26 mouse cellular contexts compared by ENCODE assay signal in the genomic region with DNA sequence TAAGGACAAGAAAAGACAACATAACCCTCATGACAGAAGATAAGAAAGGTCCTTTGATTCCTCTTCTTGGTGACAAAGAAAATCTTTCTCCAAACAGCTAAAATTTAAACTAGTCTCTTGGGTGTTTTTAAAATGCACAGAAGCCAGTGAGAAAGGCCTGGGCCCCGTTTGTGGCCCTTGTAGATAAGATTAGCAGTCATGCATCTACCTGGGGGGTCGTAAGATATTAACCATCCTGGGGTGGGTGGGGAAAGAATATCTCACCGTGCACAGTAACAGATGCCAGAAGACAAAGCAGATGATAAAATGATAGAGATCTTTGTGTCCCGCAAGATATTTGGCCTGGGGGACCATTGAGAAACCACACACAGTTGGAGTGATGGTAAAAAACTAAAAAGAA. TPM values are rescaled to one million over a fixed set of nuclear protein-coding genes. Genes with fewer than 3 reads are reported as not detected.
A peak's percentile ranks its signal among the peaks of the same experiment; 100 is the strongest.
DNase-seq lines count a peak whose midpoint lies in the region; ATAC-seq and TF ChIP-seq lines count a peak whose summit lies in the region.
"Had no signal": no experiment of that assay in that cellular context is flagged by ENCODE, and none has a peak within 500 bp of the region (broad histone marks: within the 10 kb centered on the region; RNA-seq: fewer than 3 reads in every experiment).

No protein-coding gene starts in this region.

- no peak overlapping the region for H3K4me2 ChIP-seq in liver, postnatal 0 days (ENCODE audit: low read depth, low read length)
- H3K4me2 ChIP-seq in liver, embryonic 12.5 days: peak overlapping the region; percentile 43
- H3K4me2 ChIP-seq in liver, embryonic 15.5 days: no peak overlapping the region
- H3K4me2 ChIP-seq in hindbrain, embryonic 11.5 days (replicated peaks; ENCODE audit: low read depth, low read length): no peak overlapping the region
- H3K4me2 ChIP-seq: forebrain, embryonic 13.5 days; heart, embryonic 13.5 days; hindbrain, embryonic 12.5 days; hindbrain, embryonic 15.5 days had no signal

- H3K4me1 ChIP-seq in liver, postnatal 0 days (ENCODE audit: insufficient read depth): peaks cover 6% of the 10 kb centered on the region; the same call in 1 of the 2 replicates
- peaks cover 39% of the 10 kb centered on the region for H3K4me1 ChIP-seq in liver, embryonic 12.5 days
- peaks cover 14% of the 10 kb centered on the region for H3K4me1 ChIP-seq in liver, embryonic 15.5 days (replicated peaks)
- no peaks in the 10 kb centered on the region for H3K4me1 ChIP-seq in hindbrain, embryonic 11.5 days (replicated peaks; ENCODE audit: control insufficient read depth, insufficient read depth, low read length)
- H3K4me1 ChIP-seq: forebrain, embryonic 10.5 days; forebrain, embryonic 13.5 days; hindbrain, embryonic 12.5 days; hindbrain, embryonic 15.5 days had no signal

- 54% methylated on average over 4 of the region's 4 CpGs for whole genome bisulfite sequencing in liver, postnatal 0 days (ENCODE audit: insufficient replicate concordance)
- WGBS in liver, embryonic 12.5 days (ENCODE audit: insufficient replicate concordance): 16% methylated on average over 4 of the region's 4 CpGs
- 21% methylated on average over 4 of the region's 4 CpGs for WGBS in liver, embryonic 15.5 days (ENCODE audit: insufficient replicate concordance)
- WGBS in hindbrain, embryonic 11.5 days: 81% methylated on average over 4 of the region's 4 CpGs

- no peak for ATAC-seq in liver, postnatal 0 days
- ATAC-seq in liver, embryonic 12.5 days: peak; percentile 82
- ATAC-seq in liver, embryonic 15.5 days (ENCODE audit: insufficient read depth): peak; percentile 58
- ATAC-seq in hindbrain, embryonic 11.5 days (ENCODE audit: low FRiP score): no peak
- ATAC-seq: activated CD4-positive, CD25-positive, alpha-beta regulatory T cell, adult 4 months; forebrain, embryonic 13.5 days; forebrain, embryonic 16.5 days had no signal

- TF ChIP-seq CTCF in liver, postnatal 0 days (IDR thresholded peaks at IDR 0.05; ENCODE audit: low read depth): no peak

- H3K36me3 ChIP-seq in liver, postnatal 0 days (replicated peaks; ENCODE audit: insufficient read depth, low read length): no peaks in the 10 kb centered on the region
- no peaks in the 10 kb centered on the region for H3K36me3 ChIP-seq in liver, embryonic 12.5 days
- no peaks in the 10 kb centered on the region for H3K36me3 ChIP-seq in liver, embryonic 15.5 days (replicated peaks)
- H3K36me3 ChIP-seq in hindbrain, embryonic 11.5 days (ENCODE audit: control insufficient read depth, insufficient read depth, low read length): no peaks in the 10 kb centered on the region
- H3K36me3 ChIP-seq: forebrain, embryonic 10.5 days; heart, embryonic 10.5 days; heart, embryonic 13.5 days; hindbrain, embryonic 12.5 days; hindbrain, embryonic 15.5 days had no signal

- no peaks in the 10 kb centered on the region for H3K27me3 ChIP-seq in liver, postnatal 0 days (ENCODE audit: insufficient read depth, low read length)
- no peaks in the 10 kb centered on the region for H3K27me3 ChIP-seq in liver, embryonic 12.5 days (replicated peaks)
- no peaks in the 10 kb centered on the region for H3K27me3 ChIP-seq in liver, embryonic 15.5 days
- H3K27me3 ChIP-seq in hindbrain, embryonic 11.5 days (ENCODE audit: control insufficient read depth, insufficient read depth, low read length): no peaks in the 10 kb centered on the region
- H3K27me3 ChIP-seq: forebrain, embryonic 13.5 days; heart, embryonic 13.5 days; hindbrain, embryonic 12.5 days; hindbrain, embryonic 15.5 days had no signal

- H3K9me3 ChIP-seq in liver, postnatal 0 days (ENCODE audit: low read length): no peaks in the 10 kb centered on the region
- no peaks in the 10 kb centered on the region for H3K9me3 ChIP-seq in liver, embryonic 12.5 days (replicated peaks)
- H3K9me3 ChIP-seq in liver, embryonic 15.5 days (replicated peaks): no peaks in the 10 kb centered on the region
- no peaks in the 10 kb centered on the region for H3K9me3 ChIP-seq in hindbrain, embryonic 11.5 days (ENCODE audit: control insufficient read depth, low read length)
- H3K9me3 ChIP-seq: forebrain, embryonic 10.5 days; forebrain, embryonic 13.5 days; heart, embryonic 10.5 days; heart, embryonic 13.5 days; hindbrain, embryonic 12.5 days; hindbrain, embryonic 15.5 days had no signal

- no peak overlapping the region for H3K4me3 ChIP-seq in liver, postnatal 0 days (ENCODE audit: low read depth, low read length)
- H3K4me3 ChIP-seq in liver, embryonic 12.5 days: no peak overlapping the region
- no peak overlapping the region for H3K4me3 ChIP-seq in liver, embryonic 15.5 days (replicated peaks)
- H3K4me3 ChIP-seq in hindbrain, embryonic 11.5 days (ENCODE audit: low read depth, low read length): no peak overlapping the region
- H3K4me3 ChIP-seq: forebrain, embryonic 10.5 days; forebrain, embryonic 13.5 days; heart, adult 2 months; heart, embryonic 10.5 days; heart, embryonic 13.5 days; hindbrain, embryonic 12.5 days; hindbrain, embryonic 15.5 days had no signal

- H3K27ac ChIP-seq in liver, postnatal 0 days (ENCODE audit: low read depth): no peak overlapping the region
- H3K27ac ChIP-seq in liver, embryonic 12.5 days: no peak overlapping the region
- no peak overlapping the region for H3K27ac ChIP-seq in liver, embryonic 15.5 days (replicated peaks)
- no peak overlapping the region for H3K27ac ChIP-seq in hindbrain, embryonic 11.5 days (ENCODE audit: low read depth, low read length)
- H3K27ac ChIP-seq: forebrain, embryonic 10.5 days; forebrain, embryonic 13.5 days; heart, adult 2 months; heart, embryonic 10.5 days; heart, embryonic 13.5 days; hindbrain, embryonic 12.5 days; hindbrain, embryonic 15.5 days had no signal

- peak; percentile 33 for DNase-seq in liver
- DNase-seq in liver, postnatal 0 days: no peak
- no peak for DNase-seq in cerebellum, adult 11-12 months
- no peak for DNase-seq in kidney, adult 18-20 months
- DNase-seq in adrenal gland, adult 18-20 months (ENCODE audit: low spot score in 2 of 2): no peak
- no peak for DNase-seq in hindbrain, embryonic 11.5 days (ENCODE audit: low spot score)
- DNase-seq: adrenal gland, adult 2 months; adrenal gland, postnatal 14 days; cerebellum, adult 18-20 months; cerebellum, adult 9-10 months; cerebellum, postnatal 14 days; gastrocnemius, postnatal 10 days; gastrocnemius, postnatal 36 days; heart, adult 2 months; heart, postnatal 14 days; heart, postnatal 4 days had no signal

- H3K9ac ChIP-seq in liver, postnatal 0 days (replicated peaks): no peak overlapping the region
- H3K9ac ChIP-seq in liver, embryonic 12.5 days: no peak overlapping the region
- H3K9ac ChIP-seq in liver, embryonic 15.5 days: no peak overlapping the region
- H3K9ac ChIP-seq in hindbrain, embryonic 11.5 days (ENCODE audit: low read depth, low read length): no peak overlapping the region
- H3K9ac ChIP-seq: forebrain, embryonic 13.5 days; heart, embryonic 13.5 days; hindbrain, embryonic 12.5 days; hindbrain, embryonic 15.5 days had no signal

- no peak for TF ChIP-seq EP300 in liver, postnatal 0 days (IDR thresholded peaks at IDR 0.05; ENCODE audit: low read depth)

RNA-seq across cellular contexts. Expression of a gene that starts 51.5 kb away (rescaled TPM):
- 33.3 and 37.0 TPM in 2 replicates for polyA plus RNA-seq in liver, postnatal 0 days (2015; fragmentation: Nextera tagmentation; extraction: Ambion mirVana)
- 46.9 and 48.9 TPM in 2 replicates for polyA plus RNA-seq in liver, embryonic 12.5 days (2016; fragmentation: Nextera tagmentation; extraction: Ambion mirVana)
- 30.9 and 33.3 TPM in 2 replicates for polyA plus RNA-seq in liver, embryonic 15.5 days (2015; fragmentation: Nextera tagmentation; extraction: Ambion mirVana)
- 10 to 100 TPM; 45.8 to 51.5 TPM for total RNA-seq in adrenal gland, adult 18-20 months (2021)
- 112 and 128 TPM in 2 replicates for polyA plus RNA-seq in hindbrain, embryonic 11.5 days (2014; fragmentation: Nextera tagmentation; extraction: Ambion mirVana)

Comparison
In these comparisons a context has a peak if more than half of its experiments do, and no peak if none do; other contexts are left out.
1. ATAC-seq: peak in liver, embryonic 12.5 days (single experiment) and liver, embryonic 15.5 days (single experiment); none in liver, postnatal 0 days (single experiment) and hindbrain, embryonic 11.5 days (single experiment).